ENCODE assay signal across 20 mouse cellular contexts in genomic region chr8:122398186-122398585, GRCm38 (mm10). TPM values are rescaled to one million over a fixed set of nuclear protein-coding genes. Genes with fewer than 3 reads are reported as not detected.
"Had no signal": no experiment of that assay in that cellular context is flagged by ENCODE, and none has a peak within 500 bp of the region (broad histone marks: within the 10 kb centered on the region; RNA-seq: fewer than 3 reads in every experiment).

No protein-coding gene starts in this region.

- DNase-seq: gastrocnemius, postnatal 25 days; heart, adult 11 months; heart, adult 2 months; heart, postnatal 10 days; heart, postnatal 4 days; kidney, adult 18-20 months; kidney, adult 8-10 months; kidney, postnatal 10 days; kidney, postnatal 25 days; kidney, postnatal 4 days; liver; liver, embryonic 13.5 days had no signal

RNA-seq across cellular contexts. Expression of gene Il17c, which starts 23.6 kb away (rescaled TPM):
- total RNA-seq: gastrocnemius, adult 8-10 months; gastrocnemius, postnatal 25 days; heart, adult 2 months; heart, postnatal 10 days; heart, postnatal 25 days; heart, postnatal 4 days; layer of hippocampus, adult 2 months; layer of hippocampus, postnatal 10 days; layer of hippocampus, postnatal 25 days; left cerebral cortex, adult 2 months; left cerebral cortex, postnatal 14 days; left cerebral cortex, postnatal 36 days had no signal

RNA-seq across cellular contexts. Expression of gene Trhr2, which starts 37.6 kb away (rescaled TPM):
- total RNA-seq: gastrocnemius, adult 8-10 months; gastrocnemius, postnatal 25 days; heart, adult 2 months; heart, postnatal 10 days; heart, postnatal 25 days; heart, postnatal 4 days had no signal
